Mouse (Mus musculus) liver, embryonic 13.5 days (tissue): ENCODE data around the gene Cdk14. TPM values are rescaled to one million over a fixed set of nuclear protein-coding genes. Genes with fewer than 3 reads are reported as not detected.

ENCODE experiments used
- ATAC-seq: fragments of 200-750 bp; cut with Nextera tagmentation; 2 replicates; pipeline ENCODE4 v1.8.0; 2017; ENCODE audit warnings: low read depth, mild to moderate bottlenecking, moderate number of reproducible peaks, moderate library complexity
- DNase-seq: peaks from one replicate; pipeline ENCODE4 v3.0.0; 2022
- H3K27ac ChIP-seq: fragments of 300-500 bp; sonication (generic); 2 replicates; pipeline ENCODE4 v1.5.1; 2015; ENCODE audit warnings: moderate library complexity, mild to moderate bottlenecking, inconsistent platforms
- H3K27me3 ChIP-seq: fragments of 300-500 bp; sonication (generic); 2 replicates; pipeline ENCODE4 v1.6.1; 2015; ENCODE audit warnings: mild to moderate bottlenecking, inconsistent platforms
- H3K36me3 ChIP-seq: fragments of 300-500 bp; sonication (generic); 2 replicates; pipeline ENCODE4 v1.6.1; 2015; ENCODE audit warnings: mild to moderate bottlenecking, inconsistent platforms
- H3K4me1 ChIP-seq: fragments of 300-500 bp; sonication (generic); replicated peaks from 2 replicates; pipeline ENCODE4 v1.6.1; 2015; ENCODE audit warnings: inconsistent platforms
- H3K4me2 ChIP-seq: fragments of 300-500 bp; sonication (generic); 2 replicates; pipeline ENCODE4 v1.6.1; 2015; ENCODE audit warnings: inconsistent platforms, mild to moderate bottlenecking, moderate library complexity
- H3K4me3 ChIP-seq: fragments of 300-500 bp; sonication (generic); replicated peaks from 2 replicates; pipeline ENCODE4 v1.5.1; 2015; ENCODE audit warnings: mild to moderate bottlenecking, inconsistent platforms
- H3K9ac ChIP-seq: fragments of 300-500 bp; sonication (generic); 2 replicates; pipeline ENCODE4 v1.6.1; 2015; ENCODE audit warnings: mild to moderate bottlenecking, inconsistent platforms
- H3K9me3 ChIP-seq: fragments of 300-500 bp; sonication (generic); replicated peaks from 2 replicates; pipeline ENCODE4 v1.6.1; 2016; ENCODE audit warnings: inconsistent platforms
- WGBS: fragments of 180-500 bp; shearing (Covaris S2); methylation state at CpG from one replicate; pipeline ENCODE4 v1.1.7; 2015; ENCODE audit not compliant: insufficient replicate concordance; 5-methylcytosine and 5-hydroxymethylcytosine counted together
- polyA plus RNA-seq: library from polyadenylated mRNA; unstranded; fragments of >200 nt; fragmentation: Nextera tagmentation; extraction: Ambion mirVana; gene quantifications from 2 replicates; pipeline ENCODE4 v1.2.1, GENCODE M21; 2015

Cdk14 gene
- polyA plus RNA-seq, 1 experiment from 2014 or later = 1.4 TPM

DNA sequence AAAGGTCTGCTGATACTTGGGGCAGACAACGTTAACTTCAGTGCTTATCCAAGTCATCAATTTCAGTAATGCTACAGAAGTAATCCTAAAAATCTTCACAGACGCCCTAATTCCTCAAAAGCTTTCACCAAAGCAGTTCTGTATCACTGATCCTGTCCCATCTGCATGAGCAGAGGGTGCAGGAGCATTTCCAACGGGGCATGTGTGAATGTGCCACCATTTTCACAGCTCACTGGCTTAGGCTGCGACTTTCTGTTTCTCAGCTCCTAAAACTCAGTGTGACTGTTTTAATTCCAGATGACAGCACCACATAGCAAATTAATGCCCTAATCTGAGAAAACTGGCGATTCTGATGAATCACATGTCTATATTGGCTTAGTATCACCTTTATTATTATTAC, 375.8 kb downstream of the Cdk14 start:
- Histone ChIP-seq H3K27me3 (no peaks in the 10 kb centered on the region), H3K27ac (no peak overlapping the region), H3K4me2 (no peak overlapping the region), H3K4me3 (no peak overlapping the region), H3K9ac (no peak overlapping the region), H3K36me3 (no peaks in the 10 kb centered on the region), H3K9me3 (no peaks in the 10 kb centered on the region), H3K4me1 (no peaks in the 10 kb centered on the region)
- WGBS = 56% methylated on average over 5 of the region's 5 CpGs
- DNase-seq (no peak), ATAC-seq (no peak)

DNA sequence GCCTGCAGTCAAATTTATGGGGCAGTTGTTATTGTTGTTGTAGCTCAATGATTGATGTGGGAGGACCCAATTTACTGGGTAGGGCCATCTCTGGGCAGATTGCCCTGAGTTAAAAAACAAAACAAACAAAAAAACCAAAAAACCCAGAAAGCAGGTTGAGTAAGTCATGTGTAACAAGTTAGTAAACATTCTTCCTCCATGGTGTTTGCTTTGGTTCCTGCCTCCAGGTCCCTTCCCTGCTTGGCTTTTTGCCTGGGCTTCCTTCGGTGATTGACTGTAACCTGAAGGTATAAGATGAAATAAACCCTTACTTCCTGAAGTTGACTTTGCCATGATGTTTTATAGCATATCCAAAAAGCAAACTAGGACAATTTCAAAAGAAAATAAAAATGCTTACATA, 377.4 kb downstream of the Cdk14 start:
- no peaks in the 10 kb centered on the region for H3K27me3 ChIP-seq
- no peaks in the 10 kb centered on the region for H3K9me3 ChIP-seq
- ATAC-seq = no peak
- no peak overlapping the region for H3K4me2 ChIP-seq
- H3K36me3 ChIP-seq = no peaks in the 10 kb centered on the region
- no peaks in the 10 kb centered on the region for H3K4me1 ChIP-seq
- 63% methylated on average over 1 of the region's 1 CpGs for WGBS
- H3K4me3 ChIP-seq = no peak overlapping the region
- H3K27ac ChIP-seq = no peak overlapping the region
- no peak overlapping the region for H3K9ac ChIP-seq
- no peak for DNase-seq

DNA sequence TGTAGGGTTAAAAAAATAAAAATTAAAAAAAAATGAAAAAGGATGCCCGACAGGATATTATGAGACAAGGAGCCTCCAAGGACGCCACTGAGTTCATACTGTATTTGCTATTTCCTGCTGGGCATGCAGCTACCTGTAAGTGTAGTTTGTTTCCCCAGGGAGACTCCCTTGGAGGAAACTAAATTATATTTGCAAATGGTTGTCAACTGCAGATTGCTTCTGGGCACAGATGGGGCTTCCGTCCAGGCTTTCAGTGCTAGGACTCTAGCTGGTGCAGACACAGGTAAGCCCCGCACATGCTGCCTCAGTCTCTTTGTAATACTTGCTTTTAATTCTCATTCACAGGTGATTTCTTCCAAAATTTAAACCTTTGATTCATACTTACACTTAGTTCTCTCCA, 378.6 kb downstream of the Cdk14 start:
- Histone ChIP-seq H3K4me1 (no peaks in the 10 kb centered on the region), H3K27me3 (no peaks in the 10 kb centered on the region), H3K4me2 (no peak overlapping the region), H3K27ac (no peak overlapping the region), H3K9ac (no peak overlapping the region), H3K36me3 (no peaks in the 10 kb centered on the region), H3K4me3 (no peak overlapping the region), H3K9me3 (no peaks in the 10 kb centered on the region)
- ATAC-seq (no peak), DNase-seq (no peak)
- 76% methylated on average over 4 of the region's 4 CpGs for WGBS

DNA sequence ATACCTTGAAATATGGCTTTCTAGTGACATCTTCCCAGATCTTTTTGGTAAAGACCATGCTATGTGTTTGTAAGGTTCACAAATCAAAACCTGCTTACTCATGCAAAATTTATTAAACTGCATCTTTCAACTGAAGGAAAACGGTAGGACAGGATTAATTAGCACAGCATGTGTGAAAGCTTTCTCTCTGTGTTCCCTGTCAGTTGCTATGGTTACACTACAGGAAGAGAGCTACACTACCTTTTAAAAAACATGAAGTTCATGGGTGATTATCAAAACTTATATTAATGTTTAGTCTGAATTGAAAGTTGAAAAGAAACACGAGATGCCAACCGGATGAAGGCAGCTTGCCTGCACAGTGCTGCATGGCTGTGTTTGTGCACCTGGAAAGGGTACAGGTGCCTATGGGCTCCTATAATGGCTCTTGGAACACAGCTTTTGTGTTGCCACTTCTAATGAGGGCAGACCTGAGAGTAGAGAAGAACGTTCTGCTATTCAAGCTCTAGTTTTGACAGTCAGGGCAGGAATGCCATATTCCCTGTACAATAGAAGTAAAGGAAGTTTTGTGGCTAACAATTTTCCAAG, 380.3 kb downstream of the Cdk14 start:
- H3K9me3 ChIP-seq = no peaks in the 10 kb centered on the region
- no peak overlapping the region for H3K4me2 ChIP-seq
- 70% methylated on average over 4 of the region's 4 CpGs for WGBS
- H3K27ac ChIP-seq = no peak overlapping the region
- no peak for DNase-seq
- H3K4me3 ChIP-seq = no peak overlapping the region
- H3K36me3 ChIP-seq = no peaks in the 10 kb centered on the region
- H3K4me1 ChIP-seq = no peaks in the 10 kb centered on the region
- no peak overlapping the region for H3K9ac ChIP-seq
- no peak for ATAC-seq
- no peaks in the 10 kb centered on the region for H3K27me3 ChIP-seq

DNA sequence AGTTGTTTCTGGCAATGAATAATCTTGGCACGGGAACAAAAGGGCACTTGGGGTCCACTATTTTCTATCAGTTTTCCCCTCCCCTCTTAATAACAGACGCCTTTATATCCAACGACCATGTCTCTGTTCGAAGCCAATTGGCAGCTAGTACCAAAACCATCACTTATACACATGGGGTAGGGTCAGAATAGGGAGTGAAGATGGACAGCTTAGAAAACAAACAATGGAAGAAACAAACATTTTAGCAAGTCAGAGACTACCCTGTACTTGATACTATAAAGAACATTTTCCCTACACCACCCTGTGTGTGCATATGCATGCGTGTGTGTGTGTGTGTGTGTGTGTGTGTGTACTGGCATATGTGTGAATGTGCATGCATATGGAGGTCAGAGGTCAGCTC, 386.7 kb downstream of the Cdk14 start:
- no peak for ATAC-seq
- WGBS = 66% methylated on average over 5 of the region's 5 CpGs
- no peak for DNase-seq
- no peaks in the 10 kb centered on the region for H3K27me3 ChIP-seq
- no peak overlapping the region for H3K4me2 ChIP-seq
- H3K4me1 ChIP-seq = no peaks in the 10 kb centered on the region
- no peak overlapping the region for H3K4me3 ChIP-seq
- H3K9ac ChIP-seq = no peak overlapping the region
- H3K36me3 ChIP-seq = no peaks in the 10 kb centered on the region
- H3K9me3 ChIP-seq = no peaks in the 10 kb centered on the region
- no peak overlapping the region for H3K27ac ChIP-seq

DNA sequence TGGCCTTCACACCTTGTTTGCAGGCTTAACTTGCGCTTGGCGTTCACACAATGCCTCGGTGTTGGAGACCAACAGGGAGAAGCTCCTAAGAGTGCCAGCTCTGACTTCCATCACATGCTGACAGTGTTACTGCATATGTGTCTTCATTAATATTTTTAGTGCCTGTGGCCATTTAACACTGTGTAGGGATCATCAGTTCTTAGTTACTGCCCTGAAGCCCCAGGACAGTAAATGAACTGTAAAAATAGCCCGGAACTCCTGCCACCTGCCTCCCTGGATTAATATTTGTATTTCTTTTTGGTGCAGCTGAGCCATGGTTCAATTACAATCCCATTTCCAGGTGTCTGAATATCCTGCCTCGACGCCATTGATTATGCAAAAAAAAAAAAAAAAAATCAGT, 387.3 kb downstream of the Cdk14 start:
- 70% methylated on average over 6 of the region's 6 CpGs for WGBS
- no peak for ATAC-seq

DNA sequence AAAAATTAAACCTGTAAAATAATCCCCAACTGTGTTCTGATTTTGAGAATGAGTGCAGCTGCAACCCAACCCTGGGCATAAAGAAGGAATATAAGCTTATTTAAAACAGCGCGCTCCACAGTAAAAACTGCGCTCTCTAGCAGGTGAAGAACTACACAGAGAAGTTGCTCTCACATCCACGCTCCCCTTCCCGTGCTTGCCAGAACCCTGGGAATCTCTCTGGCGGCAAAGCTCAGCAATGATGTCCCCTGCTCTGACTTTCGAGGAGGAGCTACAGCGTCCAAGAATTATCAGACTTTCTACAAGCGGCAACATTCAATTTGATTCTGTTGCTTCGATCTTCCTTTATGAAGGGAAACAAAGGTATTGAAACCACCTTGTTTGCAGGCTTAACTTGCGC, 387.7 kb downstream of the Cdk14 start:
- H3K36me3 ChIP-seq = no peaks in the 10 kb centered on the region
- H3K27me3 ChIP-seq = no peaks in the 10 kb centered on the region
- H3K9ac ChIP-seq = no peak overlapping the region
- H3K4me3 ChIP-seq = no peak overlapping the region
- no peaks in the 10 kb centered on the region for H3K4me1 ChIP-seq
- no peak overlapping the region for H3K4me2 ChIP-seq
- DNase-seq = no peak
- WGBS = 71% methylated on average over 11 of the region's 11 CpGs
- ATAC-seq = no peak
- no peaks in the 10 kb centered on the region for H3K9me3 ChIP-seq
- H3K27ac ChIP-seq = no peak overlapping the region

More for the DNA sequence above, 387.3 kb downstream of the Cdk14 start:
- Histone ChIP-seq H3K27ac (no peak overlapping the region), H3K27me3 (no peaks in the 10 kb centered on the region), H3K9me3 (no peaks in the 10 kb centered on the region), H3K9ac (no peak overlapping the region), H3K4me1 (no peaks in the 10 kb centered on the region), H3K4me3 (no peak overlapping the region), H3K36me3 (no peaks in the 10 kb centered on the region), H3K4me2 (no peak overlapping the region)
- DNase-seq = no peak

DNA sequence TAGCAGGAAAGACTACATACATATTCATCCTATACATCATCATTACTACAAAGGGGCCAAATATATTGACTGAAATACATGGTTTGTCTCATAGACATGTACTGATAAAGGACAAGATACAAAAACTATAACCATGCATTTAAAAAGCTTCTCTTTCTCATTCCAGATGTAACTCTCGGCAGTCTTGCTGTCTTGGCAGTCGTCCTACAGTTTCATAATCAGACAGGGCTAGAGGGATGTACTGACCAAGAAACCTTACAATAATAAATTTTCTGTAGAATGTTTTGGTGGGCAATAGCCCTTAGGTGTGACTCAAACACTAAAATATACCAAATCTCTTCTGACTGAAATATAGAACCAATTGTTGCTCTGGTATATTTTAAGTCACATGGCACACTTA, 389.7 kb downstream of the Cdk14 start:
- DNase-seq (no peak), ATAC-seq (no peak)
- H3K4me3 ChIP-seq = no peak overlapping the region
- H3K9me3 ChIP-seq = no peaks in the 10 kb centered on the region
- no peak overlapping the region for H3K4me2 ChIP-seq
- 58% methylated on average over 2 of the region's 2 CpGs for WGBS
- no peak overlapping the region for H3K27ac ChIP-seq
- H3K36me3 ChIP-seq = no peaks in the 10 kb centered on the region
- no peaks in the 10 kb centered on the region for H3K27me3 ChIP-seq
- H3K9ac ChIP-seq = no peak overlapping the region
- H3K4me1 ChIP-seq = no peaks in the 10 kb centered on the region

DNA sequence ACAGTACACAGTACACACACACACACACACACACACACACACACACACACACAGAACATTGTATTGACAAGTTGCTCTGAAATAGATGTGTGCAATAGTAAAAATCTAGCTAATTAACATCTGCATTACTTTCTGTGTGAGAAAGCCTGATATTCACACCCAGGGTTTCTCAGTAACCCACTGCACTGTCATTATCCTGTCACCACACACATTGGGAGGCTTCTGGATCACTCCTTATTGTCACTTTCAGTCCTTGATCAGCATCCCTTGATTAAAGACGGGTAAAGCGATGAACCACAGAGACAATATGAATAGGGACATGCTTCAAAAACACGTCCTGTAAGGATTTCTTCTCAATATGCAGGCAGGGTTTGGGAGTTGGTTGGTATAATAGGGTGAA, 401.2 kb downstream of the Cdk14 start:
- no peak for DNase-seq
- Histone ChIP-seq H3K36me3 (no peaks in the 10 kb centered on the region), H3K27ac (no peak overlapping the region), H3K4me3 (no peak overlapping the region), H3K9ac (no peak overlapping the region), H3K4me2 (no peak overlapping the region), H3K27me3 (no peaks in the 10 kb centered on the region), H3K4me1 (no peaks in the 10 kb centered on the region), H3K9me3 (no peaks in the 10 kb centered on the region)
- WGBS = 71% methylated on average over 3 of the region's 3 CpGs
- ATAC-seq = no peak

DNA sequence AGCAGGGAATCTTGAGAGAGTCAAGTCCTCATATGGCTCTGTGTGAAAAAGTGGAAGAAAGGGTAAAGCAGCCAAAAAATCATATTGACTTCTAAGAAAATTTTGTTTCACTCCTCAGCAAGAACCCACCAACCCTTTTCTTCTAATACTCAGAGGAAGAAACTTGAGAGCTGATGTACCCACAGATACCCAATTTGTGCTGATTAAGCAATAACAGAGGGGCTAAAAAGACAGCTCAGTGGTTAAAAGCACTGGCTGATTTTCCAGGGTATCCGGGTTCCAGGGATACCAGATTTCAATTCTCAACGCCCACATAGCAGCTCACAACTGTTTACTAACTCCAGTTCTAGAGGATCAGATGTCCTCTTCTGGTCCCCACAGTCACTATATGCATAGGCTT, 401.9 kb downstream of the Cdk14 start:
- no peaks in the 10 kb centered on the region for H3K36me3 ChIP-seq
- no peaks in the 10 kb centered on the region for H3K9me3 ChIP-seq
- no peak overlapping the region for H3K4me3 ChIP-seq
- no peaks in the 10 kb centered on the region for H3K4me1 ChIP-seq
- H3K27ac ChIP-seq = no peak overlapping the region
- WGBS = 53% methylated on average over 2 of the region's 2 CpGs
- no peak overlapping the region for H3K4me2 ChIP-seq
- DNase-seq (no peak), ATAC-seq (no peak)
- no peaks in the 10 kb centered on the region for H3K27me3 ChIP-seq
- no peak overlapping the region for H3K9ac ChIP-seq

DNA sequence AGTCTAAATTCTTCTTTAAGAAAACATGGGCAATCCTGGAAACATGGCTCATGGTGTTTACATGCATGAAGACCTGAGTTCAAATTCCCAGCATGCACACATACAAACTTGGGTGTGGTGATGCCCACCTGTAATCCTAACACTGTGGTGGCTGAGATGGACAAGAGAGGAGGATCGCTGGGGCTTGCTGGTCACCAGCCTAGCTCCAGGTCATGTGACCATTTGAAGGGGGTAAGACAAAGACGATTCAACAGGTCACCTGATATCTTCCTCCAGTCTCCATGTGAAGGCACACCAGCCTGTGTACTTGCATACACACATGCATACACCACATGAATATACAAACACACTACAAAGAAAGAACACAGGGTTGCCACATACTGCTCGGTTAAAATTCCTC, 406.3 kb downstream of the Cdk14 start:
- Histone ChIP-seq H3K4me2 (no peak overlapping the region), H3K9ac (no peak overlapping the region), H3K4me1 (no peaks in the 10 kb centered on the region), H3K36me3 (no peaks in the 10 kb centered on the region), H3K4me3 (no peak overlapping the region), H3K27me3 (no peaks in the 10 kb centered on the region), H3K27ac (no peak overlapping the region), H3K9me3 (no peaks in the 10 kb centered on the region)
- ATAC-seq (no peak), DNase-seq (no peak)
- WGBS = 73% methylated on average over 3 of the region's 3 CpGs

DNA sequence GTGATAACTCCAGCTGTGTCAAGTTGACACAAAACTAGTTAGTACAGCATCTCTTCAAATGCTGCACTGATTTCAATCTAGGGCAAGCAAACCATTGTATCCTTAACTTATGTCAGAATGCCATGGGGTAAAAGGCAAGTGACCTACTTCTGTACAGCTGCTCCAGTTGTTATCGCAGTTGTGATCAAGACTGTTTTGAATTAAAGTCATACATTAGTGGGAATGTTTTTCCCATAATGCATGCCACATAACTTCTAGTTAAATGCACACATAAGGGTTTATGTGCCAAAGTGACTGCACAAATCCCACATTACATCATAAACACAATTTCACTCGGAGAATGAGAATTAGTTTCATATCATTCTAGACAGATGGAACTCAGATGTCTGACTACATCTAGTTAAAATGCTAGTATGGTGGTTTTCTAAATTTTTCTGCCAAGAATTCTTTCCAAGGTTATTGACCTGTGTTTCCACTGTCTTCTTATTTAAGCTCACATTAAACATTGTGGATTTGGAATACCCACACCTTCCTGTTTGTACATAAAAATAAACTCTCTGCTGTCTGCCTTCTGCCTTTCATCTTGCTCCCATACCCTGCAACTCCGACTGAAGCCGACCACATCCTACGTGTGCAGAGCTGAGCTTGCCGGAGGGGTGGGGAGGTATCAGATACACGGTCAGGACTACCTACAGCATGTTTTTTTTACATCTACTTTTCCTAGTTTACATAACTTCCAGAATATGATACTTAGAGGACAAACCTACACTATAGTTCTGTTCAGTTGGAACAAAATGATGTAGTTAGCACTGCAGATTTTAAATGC, 407.4 kb downstream of the Cdk14 start:
- Histone ChIP-seq H3K9me3 (no peaks in the 10 kb centered on the region), H3K27me3 (no peaks in the 10 kb centered on the region), H3K27ac (no peak overlapping the region), H3K4me3 (no peak overlapping the region), H3K4me2 (no peak overlapping the region), H3K36me3 (no peaks in the 10 kb centered on the region), H3K9ac (no peak overlapping the region), H3K4me1 (no peaks in the 10 kb centered on the region)
- ATAC-seq (no peak), DNase-seq (no peak)
- WGBS = 55% methylated on average over 7 of the region's 7 CpGs
